Mouse (Mus musculus) activated CD4-positive, CD25-positive, alpha-beta regulatory T cell, adult 9 weeks (primary cell): ENCODE data around the gene Tifab. TPM values are rescaled to one million over a fixed set of nuclear protein-coding genes. Genes with fewer than 3 reads are reported as not detected.

Experiments used
- polyA plus RNA-seq: library from polyadenylated mRNA; unstranded; fragments of 100-300 nt; shearing (Covaris generic); gene quantifications from one replicate; pipeline ENCODE4 v1.2.1, GENCODE M21; 2017

Gene Tifab
- polyA plus RNA-seq: 0.43 TPM

DNA sequence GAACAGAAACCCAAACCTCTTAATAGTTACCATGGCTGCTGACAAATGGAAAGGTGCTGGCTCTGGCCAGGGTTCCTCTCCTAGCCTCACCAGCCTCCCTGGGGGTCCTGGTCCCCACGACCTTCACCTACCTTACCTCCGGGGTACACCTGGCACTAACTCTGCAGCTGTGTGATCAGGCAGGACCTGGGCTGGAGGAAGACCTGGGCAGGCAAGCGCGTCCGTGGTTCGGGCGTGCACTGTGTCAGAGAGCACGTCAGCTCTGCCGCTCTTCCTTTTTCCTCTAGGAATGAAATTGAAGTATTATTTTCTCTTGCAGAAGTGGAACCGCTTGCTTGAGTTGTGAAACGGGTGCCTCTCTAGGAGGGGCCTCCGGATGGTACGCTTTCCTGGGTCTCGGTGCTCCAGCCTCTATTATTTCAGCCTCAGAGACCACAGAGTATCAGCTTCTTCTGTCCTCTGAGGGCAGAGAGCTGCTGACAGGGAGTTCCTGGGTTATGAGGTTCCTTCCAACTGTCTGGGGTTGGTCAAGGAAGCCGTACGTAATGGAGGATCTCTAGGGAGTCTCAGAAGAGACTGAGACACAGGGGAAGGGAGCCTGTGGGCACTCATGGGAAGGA is at the start of gene Tifab:
TSS of gene Tifab (minus strand) at position 470 of the 620 bp plus-strand sequence.

DNA sequence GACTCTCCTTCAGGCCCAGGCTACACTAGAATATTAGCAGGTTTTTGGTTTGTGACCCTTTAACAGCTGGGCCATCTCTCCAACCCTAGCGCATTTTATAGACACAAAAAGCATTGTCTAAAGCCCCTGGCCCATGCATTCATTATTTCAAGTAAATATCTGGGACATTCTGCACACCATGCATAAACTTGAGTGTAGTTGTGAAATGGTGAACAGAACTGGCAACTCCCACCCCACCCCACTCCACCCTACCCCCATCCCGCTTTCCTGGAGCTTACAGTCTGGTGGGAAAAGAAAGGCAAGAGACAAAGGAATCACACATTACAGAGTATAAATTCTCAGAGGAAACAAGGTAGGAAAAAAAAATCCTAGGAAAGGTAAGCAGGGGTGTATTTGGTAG is 42.5 kb downstream of the Tifab start, which contains the start of gene H2afy:
TSS of gene H2afy (minus strand) at position 162 of the 400 bp plus-strand sequence.

Other genes starting within 250 kb of the Tifab start
- 75.9 TPM for gene H2afy, start 42.5 kb downstream of the Tifab start, polyA plus RNA-seq
- gene Neurog1, start 73.3 kb upstream of the Tifab start, polyA plus RNA-seq: not detected
- not detected for gene Cxcl14, start 117.7 kb upstream of the Tifab start, polyA plus RNA-seq
- gene Gm3045, start 247.7 kb upstream of the Tifab start, polyA plus RNA-seq: not detected